Mouse (Mus musculus) megakaryocyte, adult 5-6 weeks (primary cell): ENCODE measurements around the gene Napa. TPM values are rescaled to one million over a fixed set of nuclear protein-coding genes. Genes with fewer than 3 reads are reported as not detected.

Experiments used
- ATAC-seq: 2 replicates; pipeline ENCODE4 v1.8.0; 2016; ENCODE audit warnings: mild to moderate bottlenecking, inconsistent platforms; ENCODE audit not compliant: poor library complexity, severe bottlenecking
- total RNA-seq, 2 experiments: library from RNA; stranded (forward) in 1 of 2; stranded (reverse) in 1 of 2; fragments of 153-499, 151-499 nt in 1 of 2; fragments of 221-1000, 200-1000 nt in 1 of 2; gene quantifications; 2 replicates each; pipeline versions ENCODE4 v1.2.3 to v1.2.4; 2015 to 2017

The Napa gene
- total RNA-seq, 2 experiments from 2014 or later: 39.9 to 65.7 TPM

GRCm38 (mm10) chr7:16130956-16131634, 32.8 kb downstream of the Napa start:
- ATAC-seq: no peak

DNA sequence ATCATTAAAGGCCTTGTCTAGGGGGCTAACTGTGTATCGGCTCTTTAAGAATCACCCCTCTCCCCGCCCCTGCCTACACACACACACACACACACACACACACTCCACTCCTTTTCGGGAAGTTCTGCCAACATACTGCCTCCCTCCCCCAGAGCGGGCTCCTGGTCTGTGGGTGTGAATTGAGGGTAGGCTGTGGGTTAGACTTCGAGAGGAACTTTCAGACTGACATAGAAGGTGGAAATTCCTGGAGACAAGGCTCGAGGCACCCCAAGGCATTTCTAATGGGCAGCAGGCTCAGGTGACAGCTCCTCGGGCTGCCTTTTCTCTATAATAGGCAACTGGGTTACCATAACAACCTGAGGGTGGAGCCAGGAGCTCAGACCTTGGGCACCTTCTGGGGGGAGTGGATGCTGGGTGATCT, 33.9 kb downstream of the Napa start:
- no peak for ATAC-seq

GRCm38 (mm10) chr7:16132926-16133325, 34.7 kb downstream of the Napa start:
- ATAC-seq: no peak

GRCm38 (mm10) chr7:16133691-16134090, 35.4 kb downstream of the Napa start:
- ATAC-seq: no peak

DNA sequence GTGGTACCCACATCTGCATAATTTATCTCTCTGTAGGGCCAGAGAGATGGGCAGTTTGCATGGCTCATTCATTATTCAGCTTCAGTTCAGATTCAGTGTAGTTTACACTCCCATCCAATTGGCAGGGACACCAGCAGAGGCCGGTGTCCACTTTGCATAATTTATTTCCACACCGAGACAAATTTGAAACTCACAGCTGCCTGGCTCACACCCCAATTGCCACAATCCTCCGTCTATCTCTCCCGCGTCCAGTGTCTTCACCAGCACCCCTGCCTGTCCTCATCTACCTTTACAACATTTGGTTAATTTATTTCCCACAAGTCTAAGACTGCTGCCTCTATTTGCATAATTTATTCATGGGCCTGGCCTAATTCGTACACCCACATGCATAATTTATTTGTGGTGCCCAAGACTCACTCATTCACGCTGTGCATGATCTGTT, 36.7 kb downstream of the Napa start:
- ATAC-seq: no peak

GRCm38 (mm10) chr7:16146489-16147410, 48.5 kb downstream of the Napa start:
- no peak for ATAC-seq

DNA sequence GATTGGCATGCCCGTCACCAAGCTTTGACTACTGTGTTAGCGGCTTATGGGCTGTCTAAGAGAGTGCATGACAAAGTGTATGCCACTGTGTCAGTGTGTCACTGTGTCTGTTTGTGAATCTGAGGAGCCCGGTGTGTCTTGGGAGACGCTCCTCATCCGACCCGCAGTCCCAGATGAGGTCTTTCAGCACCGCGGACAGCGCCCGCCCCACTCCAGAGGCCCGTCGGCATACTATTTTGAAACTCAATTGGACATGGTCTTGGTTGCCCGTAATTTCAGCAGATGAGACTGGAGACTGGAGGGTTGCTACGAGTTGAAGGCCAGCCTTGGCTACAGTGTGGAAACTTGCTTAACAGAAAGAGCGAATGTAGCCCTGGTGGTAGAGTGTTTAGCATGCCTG, 49.4 kb downstream of the Napa start:
- ATAC-seq: no peak

- no peak for ATAC-seq
These were observed 51.0 kb downstream of the Napa start for GRCm38 (mm10) chr7:16149241-16149640.

DNA sequence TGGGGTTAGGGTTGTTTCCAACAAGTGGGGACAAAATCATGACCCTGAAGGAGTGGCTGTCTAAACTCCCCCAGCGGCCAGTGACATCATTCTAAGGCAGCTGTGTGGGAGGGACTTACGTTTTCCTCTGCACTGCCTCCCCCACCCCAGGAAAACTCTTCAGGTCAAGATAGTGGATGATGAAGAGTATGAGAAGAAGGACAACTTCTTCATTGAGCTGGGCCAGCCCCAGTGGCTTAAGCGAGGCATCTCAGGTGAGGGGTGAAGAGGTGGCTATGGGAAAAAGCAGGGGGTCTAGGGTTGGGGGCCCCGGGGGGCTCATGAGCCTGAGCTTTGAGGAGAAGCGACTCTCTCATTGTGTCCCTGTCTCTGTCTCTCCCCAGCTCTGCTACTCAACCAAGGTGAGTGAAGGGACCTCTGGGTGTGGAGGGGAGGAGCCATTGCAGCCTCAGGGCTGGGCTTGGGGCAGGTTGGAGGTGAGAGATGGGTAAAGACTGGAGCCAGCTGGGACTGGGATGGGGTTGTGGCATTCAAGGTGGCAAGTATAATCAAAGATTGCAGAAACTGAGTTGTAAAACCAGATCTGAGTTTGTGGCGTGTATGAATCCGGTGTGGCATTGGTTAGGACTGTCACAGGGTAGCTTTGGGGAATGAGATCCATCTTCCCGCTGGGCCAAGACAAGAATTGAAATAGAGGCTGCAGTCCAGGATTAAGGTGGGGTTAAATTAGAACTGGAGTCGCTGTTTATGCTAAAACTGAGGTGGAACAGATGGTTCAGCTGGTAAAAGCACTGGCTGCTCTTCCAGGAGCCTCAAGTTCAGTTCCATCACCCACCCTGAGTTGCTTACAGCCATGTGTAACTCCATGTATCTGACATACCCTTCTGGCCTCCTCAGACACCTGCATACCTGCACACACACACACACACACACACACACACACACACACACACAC, 52.2 kb downstream of the Napa start:
- no peak for ATAC-seq

- ATAC-seq: peak; percentile 73
These were observed 55.3 kb downstream of the Napa start for GRCm38 (mm10) chr7:16153522-16153921.

DNA sequence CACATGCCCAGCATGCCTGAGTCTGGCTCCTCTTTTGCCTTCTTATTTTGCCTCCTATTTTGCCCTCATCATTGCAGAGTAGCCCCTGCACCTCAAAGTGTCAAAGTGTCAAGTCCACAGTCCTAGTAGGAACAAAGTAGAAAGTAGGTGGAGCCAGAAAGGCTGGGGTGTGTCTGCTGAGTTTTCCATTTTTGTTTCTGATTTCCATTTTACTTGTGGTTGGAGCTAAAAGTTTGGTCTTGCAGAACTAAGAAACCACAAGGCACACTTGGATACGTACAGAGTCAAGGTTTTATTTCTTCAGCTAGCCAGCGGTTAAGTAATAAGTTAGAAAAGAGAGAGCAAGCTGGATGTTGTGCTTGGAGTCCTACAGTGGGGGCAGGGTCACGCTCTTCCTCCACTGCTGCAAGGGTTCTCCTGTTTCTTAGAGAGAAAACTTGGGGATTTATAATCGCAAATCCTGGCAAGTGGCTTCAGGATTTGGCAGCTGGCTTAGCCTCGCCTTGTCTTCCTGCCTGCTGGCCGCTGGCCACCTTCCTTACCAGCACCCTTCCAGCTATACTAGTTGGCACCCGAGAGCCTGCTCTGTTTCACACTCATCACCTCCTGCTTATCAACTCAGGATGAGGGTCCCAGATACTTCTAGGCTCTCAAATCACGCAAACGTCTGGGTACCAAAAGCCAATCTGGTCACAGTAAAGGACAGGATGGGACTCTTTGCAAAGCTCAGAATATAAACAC, 57.0 kb downstream of the Napa start:
- no peak for ATAC-seq

DNA sequence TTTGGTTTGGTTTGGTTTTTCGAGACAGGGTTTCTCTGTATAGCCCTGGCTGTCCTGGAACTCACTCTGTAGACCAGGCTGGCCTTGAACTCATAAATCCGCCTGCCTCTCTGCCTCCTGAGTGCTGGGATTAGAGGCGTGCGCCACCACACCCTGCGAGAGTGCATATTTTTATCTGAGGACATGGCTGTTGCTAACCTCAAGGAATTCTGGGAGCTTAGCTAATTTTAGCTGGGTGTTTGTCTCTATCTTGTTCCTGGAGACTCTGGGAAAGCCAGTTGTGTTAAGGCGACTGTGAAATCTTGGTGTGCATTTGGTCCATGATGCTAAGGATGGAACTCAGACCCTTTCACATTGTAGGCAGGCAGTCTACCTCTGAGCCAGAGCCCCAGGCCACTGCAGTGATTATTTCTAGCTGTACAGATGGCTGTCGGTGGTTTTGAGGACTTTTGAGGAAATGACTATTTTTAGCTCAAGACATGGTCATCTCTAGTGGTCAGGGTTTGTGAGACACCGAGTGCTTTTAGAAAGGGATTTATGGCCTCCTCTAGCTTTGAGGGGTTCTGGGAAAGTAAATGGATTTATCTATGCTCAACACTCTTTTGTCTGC, 58.0 kb downstream of the Napa start:
- ATAC-seq: no peak

- ATAC-seq: no peak
These were observed 60.5 kb downstream of the Napa start for GRCm38 (mm10) chr7:16158735-16159134.

GRCm38 (mm10) chr7:16160702-16161101, 62.4 kb downstream of the Napa start:
- ATAC-seq: peak; percentile 89

DNA sequence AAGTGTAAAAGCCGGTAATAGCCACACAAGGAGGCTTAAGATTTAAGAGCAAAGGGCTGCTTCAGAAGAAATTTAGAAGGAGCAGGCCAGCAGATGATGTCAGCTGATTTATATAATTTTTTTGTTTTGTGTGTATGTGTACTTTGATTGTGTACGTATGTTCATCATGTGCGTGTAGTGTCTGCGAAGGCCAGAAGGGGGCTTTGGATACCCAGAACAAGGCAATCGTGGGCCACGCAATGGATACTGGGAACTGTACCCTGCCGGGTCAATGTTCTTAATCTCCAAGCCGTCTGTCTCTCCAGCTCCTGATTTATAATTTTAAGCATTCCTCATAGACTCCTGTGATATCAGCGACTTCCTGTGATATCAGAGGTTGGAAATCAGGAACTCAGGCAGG, 63.0 kb downstream of the Napa start:
- no peak for ATAC-seq

GRCm38 (mm10) chr7:16162036-16162435, 63.8 kb downstream of the Napa start:
- ATAC-seq: no peak
